Mouse (Mus musculus): ENCODE measurements around the gene Dnajb4. TPM values are rescaled to one million over a fixed set of nuclear protein-coding genes. Genes with fewer than 3 reads are reported as not detected.

The Dnajb4 gene
- total and polyA plus RNA-seq, 3 experiments: 10.7 to 14.6 TPM; not detected in 1

DNA sequence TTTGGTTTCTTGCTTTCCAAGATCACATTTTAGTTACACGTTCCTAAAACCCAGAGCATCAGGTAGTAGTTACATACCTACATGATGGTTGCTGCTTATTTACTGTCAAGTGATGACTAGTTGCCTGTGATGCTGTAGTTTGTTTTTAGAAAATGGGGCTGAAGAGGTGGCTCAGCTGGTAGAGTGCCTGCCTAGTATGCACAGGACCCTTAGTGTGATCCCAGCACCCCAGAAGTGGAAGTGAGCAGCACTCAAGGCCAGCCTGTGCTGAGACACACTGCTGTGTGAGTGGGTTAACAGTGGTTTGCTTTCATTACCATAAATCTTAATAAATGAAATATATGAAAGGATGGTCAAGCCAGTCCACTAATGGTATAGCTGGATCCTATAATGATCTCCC lies 29.5 kb upstream of the Dnajb4 start:
- TF ChIP-seq MAZ (IDR thresholded peaks at IDR 0.05; ENCODE audit: low read depth, low read length) (no peak), MAFK (IDR thresholded peaks at IDR 0.05; ENCODE audit: borderline replicate concordance, low read depth, low read length) (no peak), ELF1 (IDR thresholded peaks at IDR 0.05; ENCODE audit: low read depth, low read length) (no peak), TAL1 (IDR thresholded peaks at IDR 0.05; ENCODE audit: low read length) (no peak), ZKSCAN1 (IDR thresholded peaks at IDR 0.05; ENCODE audit: low read depth, low read length) (no peak), ZMIZ1 (IDR thresholded peaks at IDR 0.05; ENCODE audit: low read depth, low read length) (peak; percentile 11; the same call in 1 of the 2 replicates), GABPA (IDR thresholded peaks at IDR 0.05; ENCODE audit: low read depth, low read length) (no peak)
- DNase-seq (ENCODE audit: low read depth, low spot score): no peak
- no peaks in the 10 kb centered on the region for H3K27me3 ChIP-seq (ENCODE audit: control insufficient read depth in 1 of 2, insufficient read depth in 2 of 2, low read length in 2 of 2)
- no peaks in the 10 kb centered on the region for H3K4me1 ChIP-seq (ENCODE audit: control insufficient read depth in 1 of 2, insufficient read depth in 2 of 2, low read length in 2 of 2)
- H3K9ac ChIP-seq (ENCODE audit: control insufficient read depth, low read depth, low read length, poor library complexity, severe bottlenecking): no peak overlapping the region
- H3K27ac ChIP-seq (ENCODE audit: control insufficient read depth, low read depth, low read length): no peak overlapping the region
- H3K79me2 ChIP-seq (ENCODE audit: control insufficient read depth, insufficient read depth, low read length, poor library complexity): no peaks in the 10 kb centered on the region
- H3K4me3 ChIP-seq (ENCODE audit: control insufficient read depth in 1 of 2, insufficient read depth in 1 of 2, low read depth in 2 of 2, low read length in 2 of 2): no peak overlapping the region
- peaks cover 11 to 29% of the 10 kb centered on the region in 2 experiments for H3K36me3 ChIP-seq (ENCODE audit: control insufficient read depth in 1 of 2, insufficient read depth in 2 of 2, low read length in 2 of 2)
- no peaks in the 10 kb centered on the region for H3K9me3 ChIP-seq (replicated peaks; ENCODE audit: insufficient read depth, low read length)

DNA sequence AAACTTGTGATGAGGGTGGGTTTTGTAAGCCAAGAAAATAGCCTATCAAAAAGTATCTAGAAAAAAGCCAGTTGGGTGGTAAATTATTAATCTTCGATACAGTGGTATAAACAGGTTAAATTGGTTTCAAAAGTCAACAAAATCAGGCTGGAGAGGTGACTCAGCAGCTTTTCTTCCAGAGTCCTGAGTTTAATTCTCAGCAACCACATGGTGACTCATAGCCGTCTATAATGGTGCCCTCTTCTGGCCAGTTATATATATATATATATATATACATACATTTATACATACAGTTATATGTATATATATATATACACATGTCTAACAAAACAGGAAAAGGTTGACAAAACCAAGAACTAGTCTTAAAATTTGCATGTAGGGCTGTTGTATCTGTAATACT lies 28.7 kb upstream of the Dnajb4 start:
- Histone ChIP-seq H3K27me3 (ENCODE audit: control insufficient read depth in 1 of 2, insufficient read depth in 2 of 2, low read length in 2 of 2) (no peaks in the 10 kb centered on the region), H3K27ac (ENCODE audit: control insufficient read depth, low read depth, low read length) (no peak overlapping the region), H3K36me3 (ENCODE audit: control insufficient read depth in 1 of 2, insufficient read depth in 2 of 2, low read length in 2 of 2) (peaks cover 13 to 36% of the 10 kb centered on the region in 2 experiments), H3K4me3 (ENCODE audit: control insufficient read depth in 1 of 2, insufficient read depth in 1 of 2, low read depth in 2 of 2, low read length in 2 of 2) (no peak overlapping the region), H3K9me3 (replicated peaks; ENCODE audit: insufficient read depth, low read length) (no peaks in the 10 kb centered on the region), H3K9ac (ENCODE audit: control insufficient read depth, low read depth, low read length, poor library complexity, severe bottlenecking) (no peak overlapping the region), H3K4me1 (ENCODE audit: control insufficient read depth in 1 of 2, insufficient read depth in 2 of 2, low read length in 2 of 2) (no peaks in the 10 kb centered on the region), H3K79me2 (ENCODE audit: control insufficient read depth, insufficient read depth, low read length, poor library complexity) (no peaks in the 10 kb centered on the region)
- DNase-seq (ENCODE audit: low read depth, low spot score): peak; percentile 78
- TF ChIP-seq SMC3 (IDR thresholded peaks at IDR 0.05; ENCODE audit: low read depth, low read length) (0 out of 2 replicates have a peak, but pooled peaks have one; percentile 14), UBTF (IDR thresholded peaks at IDR 0.05; ENCODE audit: borderline replicate concordance, insufficient read depth, low read depth, low read length) (no peak), USF2 (IDR thresholded peaks at IDR 0.05; ENCODE audit: borderline replicate concordance in 1 of 2, insufficient read depth in 1 of 2, low read depth in 1 of 2, low read length in 2 of 2) (no peak), RAD21 (IDR thresholded peaks at IDR 0.05; ENCODE audit: low read depth, low read length) (no peak), GABPA (IDR thresholded peaks at IDR 0.05; ENCODE audit: low read depth, low read length) (no peak), KAT2A (conservative IDR thresholded peaks at IDR 0.05; ENCODE audit: low read depth, low read length) (no peak), HCFC1 (IDR thresholded peaks at IDR 0.05; ENCODE audit: low read depth, low read length) (no peak), CTCF (IDR thresholded peaks at IDR 0.05 in 2 of 3, conservative IDR thresholded peaks at IDR 0.05 in 1 of 3; ENCODE audit: control insufficient read depth in 1 of 3, insufficient read depth in 1 of 3, low read depth in 2 of 3, low read length in 3 of 3, poor library complexity in 1 of 3, severe bottlenecking in 1 of 3) (peak in 1 of 3 experiments; percentile 10; a peak in 1 of 6 replicates), ZC3H11A (IDR thresholded peaks at IDR 0.05; ENCODE audit: low read depth, low read length) (no peak), EP300 (IDR thresholded peaks at IDR 0.05; ENCODE audit: low read depth in 1 of 2, low read length in 2 of 2) (no peak), MAZ (IDR thresholded peaks at IDR 0.05; ENCODE audit: low read depth, low read length) (no peak), ZNF384 (IDR thresholded peaks at IDR 0.05; ENCODE audit: low read depth, low read length) (no peak), MAFK (IDR thresholded peaks at IDR 0.05; ENCODE audit: borderline replicate concordance, low read depth, low read length) (no peak), GATA1 (IDR thresholded peaks at IDR 0.05; ENCODE audit: low read depth, low read length) (no peak), TAL1 (IDR thresholded peaks at IDR 0.05; ENCODE audit: low read length) (no peak), ZMIZ1 (IDR thresholded peaks at IDR 0.05; ENCODE audit: low read depth, low read length) (0 out of 2 replicates have a peak, but pooled peaks have one; percentile 15), ETS1 (IDR thresholded peaks at IDR 0.05; ENCODE audit: low read depth, low read length) (no peak), ZKSCAN1 (IDR thresholded peaks at IDR 0.05; ENCODE audit: low read depth, low read length) (no peak), E2F4 (IDR thresholded peaks at IDR 0.05; ENCODE audit: borderline replicate concordance, low read depth, low read length) (no peak), MEF2A (IDR thresholded peaks at IDR 0.05; ENCODE audit: extremely low read depth, insufficient replicate concordance, low read depth, low read length, poor library complexity, severe bottlenecking) (no peak), MYC (IDR thresholded peaks at IDR 0.05; ENCODE audit: low read depth, low read length) (peak; percentile 93), ELF1 (IDR thresholded peaks at IDR 0.05; ENCODE audit: low read depth, low read length) (no peak), BHLHE40 (IDR thresholded peaks at IDR 0.05; ENCODE audit: borderline replicate concordance, low read depth, low read length) (no peak), TBP (IDR thresholded peaks at IDR 0.05; ENCODE audit: low read depth, low read length) (no peak), MYB (IDR thresholded peaks at IDR 0.05; ENCODE audit: low read depth, low read length) (no peak), CHD1 (IDR thresholded peaks at IDR 0.05; ENCODE audit: low read depth, low read length) (no peak), JUND (IDR thresholded peaks at IDR 0.05; ENCODE audit: low read depth, low read length) (peak; percentile 70; the same call in 1 of the 2 replicates), POLR2AphosphoS2 (IDR thresholded peaks at IDR 0.05; ENCODE audit: low read length) (no peak; the same call in 1 of the 2 replicates), POLR2AphosphoS5 (IDR thresholded peaks at IDR 0.05; ENCODE audit: borderline replicate concordance, low read depth, low read length) (no peak)
